Mouse (Mus musculus) urinary bladder, postnatal 0 days (tissue): Measurements from ENCODE around the gene Gpr132. TPM values are rescaled to one million over a fixed set of nuclear protein-coding genes. Genes with fewer than 3 reads are reported as not detected.

Experiments
- polyA plus RNA-seq: library from polyadenylated mRNA; unstranded; fragments of >200 nt; fragmentation: Nextera tagmentation; extraction: Ambion mirVana; gene quantifications from 2 replicates; pipeline ENCODE4 v1.2.1, GENCODE M21; 2015

The Gpr132 gene
- polyA plus RNA-seq, result 0.23 and 0.52 TPM in 2 replicates

DNA sequence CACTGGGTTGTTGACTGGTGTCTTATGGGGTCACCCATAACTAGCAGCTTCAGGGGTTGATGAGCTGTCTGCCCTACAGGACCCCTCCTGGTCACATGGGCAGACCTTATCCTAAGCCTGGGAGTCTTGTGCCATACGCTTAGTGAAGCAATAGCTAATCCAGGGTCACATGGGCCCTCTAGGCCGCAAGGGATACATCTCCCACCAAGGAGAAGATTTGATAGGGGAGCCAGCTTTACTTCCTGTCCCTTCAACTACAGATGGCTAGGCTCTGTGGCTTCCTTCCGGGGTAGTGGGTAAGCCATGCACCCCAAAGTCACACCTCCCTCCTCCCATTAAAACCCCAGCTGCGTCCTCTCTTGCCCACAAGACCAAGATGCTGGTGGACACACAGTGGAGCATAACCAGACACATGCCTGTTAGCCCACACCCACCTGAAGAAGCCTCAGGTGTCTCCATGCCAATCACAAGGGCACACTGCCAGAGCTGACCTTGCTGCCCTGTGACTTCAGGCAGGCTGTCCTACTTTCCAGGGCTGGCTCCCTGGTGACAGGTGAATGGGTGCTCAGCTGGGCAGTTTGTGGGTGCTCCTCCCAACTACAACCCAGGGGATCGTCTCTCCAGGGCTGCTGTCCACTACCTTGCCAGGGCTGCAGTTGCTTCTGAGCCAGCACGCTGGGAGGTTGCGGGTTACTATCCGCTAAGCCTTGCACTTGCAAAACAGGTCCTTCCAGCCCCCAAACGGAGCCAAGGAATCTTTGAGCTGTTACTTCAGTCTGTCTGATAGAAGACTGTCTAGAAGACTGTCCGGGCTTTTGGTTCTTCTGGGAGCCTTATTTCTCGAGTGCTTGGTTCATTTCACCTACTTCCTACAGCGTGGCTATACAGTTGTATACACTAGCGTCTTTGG, at the start of gene Gpr132:
TSS of gene Gpr132 (minus strand) at position 51 of the 910 bp plus-strand sequence.

DNA sequence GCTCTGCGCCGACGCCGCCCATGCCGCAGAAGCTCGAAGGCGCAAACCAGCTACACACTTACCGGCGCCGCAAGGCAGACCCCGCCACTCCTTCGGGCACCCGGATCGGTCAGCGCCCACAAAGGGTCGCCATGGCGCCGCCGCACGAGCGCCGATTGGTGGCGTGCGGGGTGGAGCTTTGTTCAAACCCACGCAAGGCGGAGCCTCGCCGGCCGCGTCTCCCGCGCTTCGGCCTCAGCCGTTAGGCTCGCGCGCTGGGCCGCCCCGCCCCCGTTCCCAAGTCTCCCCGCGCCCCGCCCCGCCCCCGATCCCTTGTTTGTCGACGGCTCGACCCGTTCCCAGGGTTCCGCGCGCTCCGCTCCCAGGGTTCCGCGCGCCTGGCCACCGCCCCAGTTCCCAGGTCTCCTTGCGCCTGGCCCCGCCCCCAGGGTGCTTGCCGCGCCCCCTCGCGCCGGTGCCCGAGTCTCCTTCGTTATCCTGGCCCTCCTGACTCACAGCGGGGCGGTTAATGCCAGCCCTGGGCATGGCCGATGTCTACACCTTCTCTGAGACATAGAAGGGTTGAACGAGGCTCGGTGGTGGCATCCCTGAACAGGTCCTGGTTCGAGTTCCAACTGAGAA, 38.7 kb downstream of the Gpr132 start, which contains the start of gene Cdca4:
TSS of gene Cdca4 (minus strand) at position 180 of the 621 bp plus-strand sequence.

DNA sequence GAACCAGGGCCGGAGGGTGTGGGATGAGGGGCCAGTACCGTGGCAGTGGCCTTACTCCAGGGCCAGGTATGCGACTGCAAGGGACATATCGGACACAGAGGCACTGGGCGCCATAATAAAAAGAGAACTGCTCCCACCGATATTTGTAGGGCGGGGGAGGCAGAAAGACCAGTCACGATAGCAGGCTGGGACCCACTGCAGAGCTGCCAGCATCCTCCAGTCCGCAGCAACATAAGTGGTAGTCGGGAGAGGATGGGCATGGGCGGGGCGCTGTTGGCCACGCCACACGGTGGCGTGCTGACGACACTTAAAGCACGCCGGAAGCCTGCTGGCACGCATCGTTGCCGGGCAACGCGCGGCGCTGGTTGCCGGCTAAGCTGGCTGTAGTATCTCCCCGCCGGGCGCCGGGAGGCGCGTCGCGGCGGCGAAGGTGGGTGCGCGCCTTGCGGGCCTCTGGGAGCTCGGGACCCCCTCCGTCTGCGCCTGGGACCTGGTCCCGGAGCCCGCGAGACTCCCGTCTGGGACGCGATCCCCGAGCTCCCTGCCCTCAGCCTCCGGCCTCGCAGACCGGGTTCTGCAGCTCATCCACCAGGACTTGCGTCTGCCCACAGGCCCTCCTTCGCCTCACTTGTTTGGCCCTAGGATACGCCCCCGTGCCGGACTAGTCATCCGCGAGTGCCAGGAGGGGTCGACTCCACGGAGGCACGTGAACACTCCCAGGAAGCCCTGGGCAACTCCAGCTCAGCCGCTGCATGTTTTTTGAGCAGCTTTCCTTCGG, 59.3 kb downstream of the Gpr132 start, which contains the start of gene Clba1:
TSS of gene Clba1 (plus strand) at position 351 of the 778 bp plus-strand sequence.

DNA sequence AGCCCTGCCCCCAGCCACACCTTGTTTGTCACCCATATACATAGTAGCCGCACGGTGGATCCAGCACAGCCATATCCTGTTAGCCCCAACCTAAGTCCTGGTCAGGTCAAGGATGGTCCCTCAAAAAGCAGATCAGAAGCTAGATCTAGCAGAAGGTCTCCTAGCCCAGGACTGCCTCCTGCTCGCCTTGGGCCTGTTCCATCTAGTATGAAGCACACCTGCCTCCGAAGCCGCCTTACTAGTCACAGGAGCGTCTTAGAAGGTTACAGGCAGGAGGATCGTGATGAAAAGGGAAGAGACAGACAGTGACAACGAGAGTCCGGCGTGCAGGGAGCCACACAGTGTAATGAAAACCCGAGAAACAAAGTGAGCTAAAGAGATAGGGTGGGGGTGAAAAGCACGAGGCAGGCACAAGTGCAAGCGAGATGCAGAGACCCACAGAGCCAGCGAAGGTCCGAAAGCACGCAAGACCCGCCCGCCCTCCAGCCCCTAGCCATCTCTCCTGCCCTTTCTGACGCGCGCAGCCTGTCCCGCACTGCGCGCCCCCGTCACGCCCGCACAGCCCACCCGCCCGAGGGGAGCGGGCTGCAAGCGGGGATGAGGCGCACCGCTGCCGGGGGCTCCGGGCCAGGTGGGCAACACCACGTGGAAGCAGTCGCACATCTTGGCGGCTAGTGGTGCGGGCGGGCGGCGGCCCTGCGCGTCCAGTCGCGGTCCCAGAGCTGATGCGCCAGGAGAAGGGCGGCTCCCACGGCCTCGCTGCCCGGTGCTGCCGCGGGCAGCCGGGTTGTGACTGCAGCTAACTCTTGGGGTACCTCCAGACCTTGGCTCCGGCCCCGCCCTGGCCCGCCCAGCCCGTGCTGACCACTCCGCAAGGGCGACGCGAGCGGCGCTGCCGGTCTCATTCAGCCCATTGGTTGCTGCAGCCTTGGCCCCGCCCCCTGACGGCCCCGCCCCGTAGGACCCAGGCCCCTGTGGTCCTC, 65.9 kb downstream of the Gpr132 start, which contains the start of gene Ahnak2:
TSS of gene Ahnak2 (minus strand) at position 794 of the 983 bp plus-strand sequence.

Other genes starting within 250 kb of the Gpr132 start
- 19.4 and 26.4 TPM in 2 replicates for gene Adssl1, start 248.2 kb downstream of the Gpr132 start, polyA plus RNA-seq
- gene Siva1, start 223.5 kb downstream of the Gpr132 start, polyA plus RNA-seq, result 136 and 146 TPM in 2 replicates
- 53.1 and 68.4 TPM in 2 replicates for gene Akt1, start 193.3 kb downstream of the Gpr132 start, polyA plus RNA-seq
- gene Zbtb42, start 189.4 kb downstream of the Gpr132 start, polyA plus RNA-seq, result 12.7 and 13.9 TPM in 2 replicates
- gene Cep170b, start 147.8 kb downstream of the Gpr132 start, polyA plus RNA-seq, result 12.3 and 13.7 TPM in 2 replicates
- 9.9 and 10.0 TPM in 2 replicates for gene Pld4, start 107.6 kb downstream of the Gpr132 start, polyA plus RNA-seq
- gene Ahnak2, start 65.6 kb downstream of the Gpr132 start, polyA plus RNA-seq, result 21.2 and 22.1 TPM in 2 replicates
- 5.8 TPM in 2 replicates for gene Clba1, start 59.3 kb downstream of the Gpr132 start, polyA plus RNA-seq
- 29.8 and 35.8 TPM in 2 replicates for gene Cdca4, start 38.8 kb downstream of the Gpr132 start, polyA plus RNA-seq
- gene Jag2, start 61.5 kb upstream of the Gpr132 start, polyA plus RNA-seq, result 3.5 and 4.5 TPM in 2 replicates
- 64.5 and 69.2 TPM in 2 replicates for gene Nudt14, start 73.9 kb upstream of the Gpr132 start, polyA plus RNA-seq
- 14.5 and 14.6 TPM in 2 replicates for gene Btbd6, start 108.3 kb upstream of the Gpr132 start, polyA plus RNA-seq
- 33.3 and 34.9 TPM in 2 replicates for gene Brf1, start 132.5 kb upstream of the Gpr132 start, polyA plus RNA-seq
- 8.2 and 8.7 TPM in 2 replicates for gene Pacs2, start 146.3 kb upstream of the Gpr132 start, polyA plus RNA-seq
- not detected in 2 replicates for gene Tex22, start 206.3 kb upstream of the Gpr132 start, polyA plus RNA-seq
- 7.0 and 7.5 TPM in 2 replicates for gene Mta1, start 230.1 kb upstream of the Gpr132 start, polyA plus RNA-seq